Mouse (Mus musculus): Measurements from ENCODE around the gene Cnksr1.

DNA sequence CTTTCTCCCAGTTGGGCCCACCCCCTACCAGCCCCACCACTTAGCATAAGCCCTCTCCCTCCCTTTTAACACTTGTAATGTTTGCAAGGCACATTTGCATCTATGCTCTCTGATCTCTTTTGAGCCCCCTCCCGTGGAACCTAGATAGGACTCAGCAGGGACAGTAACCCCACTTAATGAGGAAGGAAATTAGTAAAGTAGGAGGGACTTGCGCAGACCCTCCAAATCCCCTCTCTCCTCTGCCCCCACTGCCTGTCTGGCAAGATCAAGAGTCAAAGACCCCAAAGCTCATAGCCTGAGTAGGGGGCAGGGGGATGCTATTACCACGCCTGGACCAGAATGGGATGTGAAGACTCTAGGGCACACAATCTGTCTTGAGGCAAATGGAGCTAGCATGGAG, 16.6 kb upstream of the Cnksr1 start:
- TF ChIP-seq MAFK (IDR thresholded peaks at IDR 0.05; ENCODE audit: insufficient read depth, low read depth, low read length), result no peak
- no peak for TF ChIP-seq HCFC1 (IDR thresholded peaks at IDR 0.05; ENCODE audit: borderline replicate concordance, insufficient read depth, low read length)
- no peak for TF ChIP-seq ZNF384 (IDR thresholded peaks at IDR 0.05; ENCODE audit: low read depth, low read length)
- TF ChIP-seq ZC3H11A (IDR thresholded peaks at IDR 0.05; ENCODE audit: borderline replicate concordance, low read depth, low read length), result no peak
- no peak for TF ChIP-seq CHD2 (IDR thresholded peaks at IDR 0.05; ENCODE audit: low read depth, low read length)

All from ES-E14 (cell line).